Mouse (Mus musculus) embryonic facial prominence, embryonic 14.5 days (tissue): ENCODE measurements at regions not wholly inside any gene's neighbourhood (a gene's known extent, or its start where the extent isn't known, plus 50 kb on each side); places are given as distances from the start of the nearest gene placed in this dataset.

Experiments used
- ATAC-seq: fragments of 200-750 bp; cut with Nextera tagmentation; 2 replicates; pipeline ENCODE4 v1.8.0; 2017; ENCODE audit warnings: low read depth, moderate number of reproducible peaks, moderate TSS enrichment
- DNase-seq: peaks from one replicate; pipeline ENCODE4 v3.0.0-alpha.2; 2015; ENCODE audit warnings: low spot score
- H3K27ac ChIP-seq: fragments of 300-500 bp; sonication (generic); replicated peaks from 2 replicates; pipeline ENCODE4 v1.5.1; 2014; ENCODE audit warnings: low read depth, mild to moderate bottlenecking, low read length, moderate library complexity
- H3K27me3 ChIP-seq: fragments of 300-500 bp; sonication (generic); replicated peaks from 2 replicates; pipeline ENCODE4 v1.6.1; 2014; ENCODE audit warnings: low read length; ENCODE audit not compliant: control insufficient read depth, insufficient read depth
- H3K36me3 ChIP-seq: fragments of 300-500 bp; sonication (generic); 2 replicates; pipeline ENCODE4 v1.6.1; 2014; ENCODE audit warnings: low read length, mixed read lengths; ENCODE audit not compliant: control insufficient read depth, insufficient read depth
- H3K4me1 ChIP-seq: fragments of 300-500 bp; sonication (generic); 2 replicates; pipeline ENCODE4 v1.6.1; 2014; ENCODE audit warnings: antibody characterized with exemption, low read length; ENCODE audit not compliant: control insufficient read depth, insufficient read depth
- H3K4me2 ChIP-seq: fragments of 300-500 bp; sonication (generic); 2 replicates; pipeline ENCODE4 v1.6.1; 2014; ENCODE audit warnings: low read depth, mild to moderate bottlenecking, low read length, moderate library complexity, mixed read lengths
- H3K4me3 ChIP-seq: fragments of 300-500 bp; sonication (generic); 2 replicates; pipeline ENCODE4 v1.5.1; 2014; ENCODE audit warnings: low read depth, mild to moderate bottlenecking, low read length
- H3K9ac ChIP-seq: fragments of 300-500 bp; sonication (generic); 2 replicates; pipeline ENCODE4 v1.6.1; 2014; ENCODE audit warnings: low read depth, mild to moderate bottlenecking, low read length, moderate library complexity, mixed read lengths
- H3K9me3 ChIP-seq: fragments of 300-500 bp; sonication (generic); 2 replicates; pipeline ENCODE4 v1.6.1; 2016; ENCODE audit warnings: low read length; ENCODE audit not compliant: control insufficient read depth
- WGBS: fragments of 180-500 bp; shearing (Covaris S2); extraction: QIAGEN DNeasy Blood & Tissue Kit; methylation state at CpG from one replicate; pipeline ENCODE4 v1.1.7; 2014; 5-methylcytosine and 5-hydroxymethylcytosine counted together

DNA sequence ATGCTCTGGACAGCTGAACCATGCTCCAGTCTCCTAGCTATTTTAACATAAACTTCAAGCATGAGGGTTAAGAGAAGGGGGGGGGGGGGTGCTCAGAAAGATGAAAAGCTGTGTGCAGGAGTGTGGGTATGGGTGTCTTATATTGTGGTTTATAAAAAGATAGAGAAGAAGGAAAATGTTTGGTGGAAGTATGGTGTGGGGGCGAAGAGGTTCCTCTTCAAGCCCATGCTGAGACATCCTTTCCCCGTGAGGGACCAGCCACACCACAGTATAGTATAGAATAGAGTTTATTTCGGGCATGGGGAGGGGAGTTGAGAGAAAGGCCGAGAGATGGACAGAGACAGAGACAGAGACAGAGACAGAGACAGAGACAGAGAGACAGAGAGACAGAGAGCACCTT, 97.2 kb upstream of the Slit3 start:
- Histone ChIP-seq H3K4me3 (no peak overlapping the region), H3K4me1 (no peaks in the 10 kb centered on the region), H3K4me2 (no peak overlapping the region), H3K27me3 (no peaks in the 10 kb centered on the region), H3K9me3 (0 out of 2 replicates have a peak, but pooled peaks cover 3% of the 10 kb centered on the region), H3K36me3 (no peaks in the 10 kb centered on the region), H3K9ac (no peak overlapping the region), H3K27ac (no peak overlapping the region)
- DNase-seq (no peak), ATAC-seq (no peak)
- 84% methylated on average over 4 of the region's 4 CpGs for WGBS

DNA sequence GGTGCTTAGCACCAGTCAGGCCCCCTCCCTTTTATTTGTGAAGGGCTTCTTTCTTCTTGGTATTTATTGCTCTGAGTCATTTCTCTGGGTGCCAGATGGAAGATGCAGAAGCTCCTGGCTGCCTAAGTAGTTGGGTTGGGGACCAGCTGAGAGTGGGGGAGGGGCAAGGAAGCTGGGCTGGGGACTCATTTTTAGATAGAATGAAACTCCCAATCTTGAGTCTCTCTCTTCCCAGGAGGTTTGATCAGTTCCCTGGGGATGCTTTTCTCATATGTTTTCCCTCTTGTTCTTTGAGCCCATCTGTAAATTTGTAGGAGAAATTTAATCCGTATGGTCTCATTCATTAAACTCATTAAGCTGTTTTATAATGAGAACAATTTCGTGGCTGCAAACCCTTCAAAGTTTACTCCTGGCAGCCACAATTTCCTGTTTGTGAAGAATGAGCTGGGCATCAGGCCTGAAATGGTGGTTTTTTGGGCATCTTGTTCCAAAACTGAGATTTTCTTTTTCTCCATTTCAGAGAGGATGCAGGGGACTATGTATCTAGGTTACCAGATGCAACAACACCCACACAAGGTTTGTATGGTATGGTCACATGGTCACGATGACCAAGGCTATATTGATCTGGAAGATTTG, 98.9 kb upstream of the Slit3 start:
- 51% methylated on average over 3 of the region's 3 CpGs for WGBS
- no peaks in the 10 kb centered on the region for H3K27me3 ChIP-seq
- H3K27ac ChIP-seq: no peak overlapping the region
- no peak for ATAC-seq
- no peak for DNase-seq
- no peaks in the 10 kb centered on the region for H3K36me3 ChIP-seq
- 0 out of 2 replicates have a peak, but pooled peaks cover 3% of the 10 kb centered on the region for H3K9me3 ChIP-seq
- H3K4me1 ChIP-seq: no peaks in the 10 kb centered on the region
- H3K9ac ChIP-seq: no peak overlapping the region
- no peak overlapping the region for H3K4me2 ChIP-seq
- H3K4me3 ChIP-seq: no peak overlapping the region

DNA sequence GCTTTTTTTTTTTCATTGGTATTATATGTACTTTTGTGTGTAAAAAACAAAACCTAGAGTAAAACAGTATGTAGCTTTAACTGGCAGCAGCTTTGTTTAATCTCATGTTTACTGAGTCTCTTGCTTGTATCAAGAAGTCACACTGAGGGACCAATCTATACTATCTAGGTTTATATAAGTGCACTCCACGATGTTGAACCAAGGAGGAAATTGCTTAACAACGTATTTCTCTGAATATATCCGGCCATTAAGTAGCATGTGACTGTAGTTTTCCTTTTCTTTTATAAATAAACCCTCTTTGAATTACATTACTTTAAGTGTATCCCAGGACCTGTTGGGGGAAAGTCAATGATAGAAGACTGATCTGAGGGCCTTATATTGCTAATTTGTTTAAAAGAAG, 104.0 kb upstream of the Slit3 start:
- Histone ChIP-seq H3K36me3 (no peaks in the 10 kb centered on the region), H3K9ac (no peak overlapping the region), H3K9me3 (0 out of 2 replicates have a peak, but pooled peaks cover 3% of the 10 kb centered on the region), H3K27me3 (no peaks in the 10 kb centered on the region), H3K4me2 (no peak overlapping the region), H3K4me3 (no peak overlapping the region), H3K27ac (no peak overlapping the region), H3K4me1 (peaks cover 2% of the 10 kb centered on the region)
- DNase-seq (no peak), ATAC-seq (no peak)
- WGBS: 65% methylated on average over 3 of the region's 3 CpGs

DNA sequence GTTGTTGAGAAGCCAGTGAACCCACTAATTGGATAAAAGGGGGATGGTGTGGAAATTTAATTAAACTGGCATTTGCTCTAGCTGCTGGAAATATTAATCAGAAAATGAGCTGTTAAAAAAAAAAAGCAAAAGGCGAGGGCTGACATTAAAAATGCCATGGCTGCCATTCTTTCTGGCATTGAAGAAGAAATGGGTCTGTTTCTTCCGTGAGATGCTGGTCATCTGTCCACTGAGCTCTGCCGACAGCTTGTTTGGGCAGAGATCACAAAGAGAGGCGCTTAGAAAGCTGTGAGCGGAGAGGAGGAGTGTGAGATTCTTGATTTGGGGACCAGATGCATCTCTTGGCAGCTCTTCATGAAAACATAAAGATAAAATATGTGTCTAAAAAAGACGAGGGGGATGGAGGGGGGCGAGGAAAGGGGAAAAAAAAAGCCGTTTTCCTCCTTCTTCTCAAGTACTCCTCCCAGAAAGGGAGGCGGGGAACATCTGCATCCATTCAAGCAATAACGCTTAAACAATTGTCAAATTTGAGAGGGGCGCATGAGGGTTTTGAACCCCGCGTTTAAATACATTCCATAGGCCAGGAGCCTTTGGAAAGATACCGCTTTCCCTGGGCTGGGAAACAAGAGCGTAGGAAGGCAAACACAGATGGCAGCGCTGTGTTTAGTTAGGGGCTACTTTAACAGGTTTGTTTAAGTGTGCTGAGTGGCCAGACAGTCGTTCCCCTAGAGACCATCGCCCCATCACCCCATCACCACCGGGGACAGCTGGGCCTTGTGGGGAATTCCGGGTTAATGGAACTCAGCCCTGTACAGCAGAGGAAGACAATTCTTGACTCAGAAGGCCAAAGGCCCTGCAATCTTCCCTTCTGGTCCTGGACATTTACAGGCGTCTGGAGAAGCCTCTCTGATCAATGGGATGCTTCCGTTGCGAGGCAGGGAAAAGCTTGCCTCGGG, 109.2 kb upstream of the Slit3 start:
- Histone ChIP-seq H3K36me3 (no peaks in the 10 kb centered on the region), H3K4me2 (peak overlapping the region; percentile 31; the same call in 1 of the 2 replicates), H3K4me3 (no peak overlapping the region), H3K9ac (no peak overlapping the region), H3K4me1 (peaks cover 7% of the 10 kb centered on the region), H3K27ac (peak overlapping the region; percentile 7; the same call in 1 of the 2 replicates), H3K9me3 (no peaks in the 10 kb centered on the region), H3K27me3 (no peaks in the 10 kb centered on the region)
- peak; percentile 87 for DNase-seq
- WGBS: 39% methylated on average over 24 of the region's 24 CpGs
- no peak for ATAC-seq

DNA sequence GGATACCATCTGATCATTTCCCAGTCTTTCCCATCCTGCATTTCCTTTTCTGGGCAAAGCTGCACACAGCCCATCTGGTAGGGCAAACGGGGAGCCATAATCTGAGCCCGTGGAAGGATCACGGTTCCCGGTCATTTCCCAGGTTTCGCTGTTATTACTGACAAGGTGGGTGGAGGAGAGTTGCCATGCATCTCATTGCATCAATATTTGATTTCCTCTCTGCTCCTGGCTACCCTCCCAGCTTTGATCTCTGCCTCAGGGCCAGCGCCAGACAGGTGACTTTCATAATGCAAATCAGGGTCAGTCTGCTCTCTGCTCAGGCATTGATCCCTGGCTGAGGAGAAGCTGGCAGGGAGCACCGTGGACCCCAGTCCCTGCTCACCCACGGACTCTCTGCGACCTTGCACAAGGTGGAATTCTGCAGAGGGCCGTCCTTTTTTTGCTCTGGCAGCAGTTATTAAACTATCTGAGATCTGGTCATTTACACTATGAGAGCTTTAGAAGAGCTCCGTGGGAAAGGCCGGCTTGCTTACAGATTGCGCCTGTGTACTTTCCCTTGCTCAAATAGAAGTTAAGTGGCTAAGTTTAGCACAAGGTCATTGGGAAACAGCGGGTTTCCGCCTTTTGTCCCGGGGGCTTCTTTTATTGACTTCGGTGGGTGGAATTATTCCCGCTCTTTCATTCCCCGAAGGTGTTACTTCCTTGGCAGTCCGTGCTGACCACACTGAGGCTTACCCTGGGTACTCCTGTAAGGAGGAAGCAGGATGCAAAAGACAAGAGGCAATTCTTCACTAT, 114.1 kb upstream of the Slit3 start:
- Histone ChIP-seq H3K4me1 (peaks cover 5% of the 10 kb centered on the region), H3K4me2 (0 out of 2 replicates have a peak overlapping the region, but pooled peaks have one; percentile 23), H3K4me3 (no peak overlapping the region), H3K9me3 (no peaks in the 10 kb centered on the region), H3K9ac (no peak overlapping the region), H3K36me3 (no peaks in the 10 kb centered on the region), H3K27me3 (no peaks in the 10 kb centered on the region), H3K27ac (no peak overlapping the region)
- DNase-seq: peak; percentile 26
- ATAC-seq: no peak
- 33% methylated on average over 20 of the region's 20 CpGs for WGBS

DNA sequence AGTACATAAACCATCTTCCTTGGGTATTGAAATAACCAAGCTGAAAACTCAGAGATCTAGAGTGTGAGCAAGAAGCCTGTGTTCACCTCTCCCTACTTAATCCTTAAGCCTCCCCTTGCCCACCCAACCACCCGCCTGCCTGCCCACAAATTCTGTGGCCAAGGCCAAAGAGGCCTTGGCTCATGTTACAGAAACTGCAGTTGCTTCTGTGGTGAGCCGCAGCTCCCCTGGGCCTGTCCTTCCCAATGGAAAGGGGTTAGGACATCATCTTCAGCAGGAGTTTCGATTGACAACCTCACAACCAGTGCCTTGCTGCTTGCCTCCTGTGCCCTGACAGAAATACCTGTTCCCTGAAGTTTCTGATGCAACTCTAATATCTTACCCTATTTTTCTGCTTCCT, 115.9 kb upstream of the Slit3 start:
- Histone ChIP-seq H3K36me3 (no peaks in the 10 kb centered on the region), H3K9ac (no peak overlapping the region), H3K4me2 (no peak overlapping the region), H3K9me3 (no peaks in the 10 kb centered on the region), H3K27me3 (no peaks in the 10 kb centered on the region), H3K4me1 (no peaks in the 10 kb centered on the region; the same call in 1 of the 2 replicates), H3K4me3 (no peak overlapping the region), H3K27ac (no peak overlapping the region)
- no peak; the same call in 1 of the 2 replicates for ATAC-seq
- DNase-seq: peak; percentile 30
- 53% methylated on average over 3 of the region's 3 CpGs for WGBS

DNA sequence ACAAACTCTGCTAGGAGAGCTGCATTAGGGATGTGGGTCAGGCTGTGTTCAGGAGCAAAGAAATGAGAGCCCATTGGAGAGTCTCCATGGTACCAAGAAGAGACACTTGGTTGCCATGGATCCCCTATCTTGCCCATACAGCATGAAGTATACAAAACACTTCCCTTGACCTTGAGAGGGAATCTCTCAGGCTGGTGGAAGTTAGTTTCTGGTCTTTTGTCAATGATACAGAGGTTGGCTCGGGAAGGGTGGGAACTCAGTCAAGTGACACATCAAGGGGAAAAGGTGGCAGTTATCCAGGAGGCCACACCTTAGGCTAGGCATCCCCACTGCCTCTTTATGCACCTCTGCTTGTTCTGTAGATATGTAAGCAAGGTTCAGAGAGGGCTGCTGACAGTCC, 116.6 kb upstream of the Slit3 start:
- Histone ChIP-seq H3K9ac (no peak overlapping the region), H3K9me3 (no peaks in the 10 kb centered on the region), H3K27ac (no peak overlapping the region), H3K27me3 (no peaks in the 10 kb centered on the region), H3K4me1 (no peaks in the 10 kb centered on the region; the same call in 1 of the 2 replicates), H3K4me3 (no peak overlapping the region), H3K4me2 (no peak overlapping the region), H3K36me3 (no peaks in the 10 kb centered on the region)
- DNase-seq (no peak), ATAC-seq (no peak)
- 78% methylated on average over 1 of the region's 1 CpGs for WGBS

DNA sequence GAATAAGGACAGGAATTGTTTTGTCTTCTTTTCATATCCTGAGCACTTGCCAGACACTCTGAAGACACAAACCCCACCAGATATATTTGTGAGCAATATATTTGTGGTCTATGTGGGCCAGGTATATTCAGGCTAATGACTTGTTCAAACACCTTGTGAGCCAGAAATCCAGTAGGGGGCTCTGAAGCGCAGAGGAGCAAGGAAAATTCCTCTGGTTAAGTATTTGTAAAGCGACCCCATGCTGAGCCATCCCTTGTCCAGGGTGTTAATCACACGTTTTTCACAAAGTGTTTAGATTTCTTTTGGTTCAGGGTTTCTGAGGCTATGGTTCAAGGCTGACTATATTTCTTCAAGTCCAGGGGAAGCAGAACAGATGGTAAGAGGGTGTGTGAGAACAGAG, 117.1 kb upstream of the Slit3 start:
- H3K27me3 ChIP-seq: no peaks in the 10 kb centered on the region
- no peak overlapping the region for H3K4me3 ChIP-seq
- no peak overlapping the region for H3K9ac ChIP-seq
- no peaks in the 10 kb centered on the region for H3K9me3 ChIP-seq
- DNase-seq: no peak
- H3K27ac ChIP-seq: no peak overlapping the region
- 32% methylated on average over 3 of the region's 3 CpGs for WGBS
- no peaks in the 10 kb centered on the region; the same call in 1 of the 2 replicates for H3K4me1 ChIP-seq
- H3K36me3 ChIP-seq: no peaks in the 10 kb centered on the region
- no peak overlapping the region for H3K4me2 ChIP-seq
- no peak for ATAC-seq
